Mouse (Mus musculus): ENCODE data around the gene Hist1h2ak. TPM values are rescaled to one million over a fixed set of nuclear protein-coding genes. Genes with fewer than 3 reads are reported as not detected.
"Not testable (repeated sequence)": the region's sequence is repeated elsewhere in the genome, so short reads cannot be mapped to it uniquely, and the experiment has no call there.

Hist1h2ak gene
- total RNA-seq (2021), result 10 to 100 TPM; 13.2 to 18.7 TPM

DNA sequence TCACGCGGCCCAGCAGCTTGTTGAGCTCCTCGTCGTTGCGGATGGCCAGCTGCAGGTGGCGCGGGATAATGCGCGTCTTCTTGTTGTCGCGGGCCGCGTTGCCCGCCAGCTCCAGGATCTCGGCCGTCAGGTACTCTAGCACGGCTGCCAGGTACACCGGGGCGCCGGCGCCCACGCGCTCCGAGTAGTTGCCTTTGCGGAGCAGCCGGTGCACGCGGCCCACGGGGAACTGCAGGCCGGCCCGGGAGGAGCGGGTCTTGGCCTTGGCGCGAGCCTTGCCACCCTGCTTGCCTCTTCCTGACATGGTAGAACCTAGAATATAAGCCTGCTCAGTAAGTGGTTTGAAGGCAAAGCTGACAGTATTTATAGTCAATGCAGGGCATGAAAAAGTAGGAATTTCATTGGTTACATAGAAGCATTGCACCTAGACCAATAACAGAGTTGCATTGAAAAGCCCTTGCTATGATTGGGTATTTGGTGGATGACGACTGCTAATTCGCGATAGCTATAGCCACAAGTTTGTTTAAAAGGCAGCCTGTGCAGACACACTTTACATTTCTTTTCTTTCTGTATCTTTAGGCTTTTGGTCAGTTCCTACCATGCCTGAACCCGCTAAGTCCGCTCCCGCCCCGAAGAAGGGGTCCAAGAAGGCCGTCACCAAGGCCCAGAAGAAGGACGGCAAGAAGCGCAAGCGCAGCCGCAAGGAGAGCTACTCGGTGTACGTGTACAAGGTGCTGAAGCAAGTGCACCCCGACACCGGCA lies at the start of gene Hist1h2ak, which contains the start of gene Hist1h2bn:
TSS of gene Hist1h2ak (minus strand) at position 304 of the 762 bp plus-strand sequence.
TSS of gene Hist1h2bn (plus strand) at position 600 of the 762 bp plus-strand sequence.
- peak; percentile 63 to 67 for DNase-seq

DNA sequence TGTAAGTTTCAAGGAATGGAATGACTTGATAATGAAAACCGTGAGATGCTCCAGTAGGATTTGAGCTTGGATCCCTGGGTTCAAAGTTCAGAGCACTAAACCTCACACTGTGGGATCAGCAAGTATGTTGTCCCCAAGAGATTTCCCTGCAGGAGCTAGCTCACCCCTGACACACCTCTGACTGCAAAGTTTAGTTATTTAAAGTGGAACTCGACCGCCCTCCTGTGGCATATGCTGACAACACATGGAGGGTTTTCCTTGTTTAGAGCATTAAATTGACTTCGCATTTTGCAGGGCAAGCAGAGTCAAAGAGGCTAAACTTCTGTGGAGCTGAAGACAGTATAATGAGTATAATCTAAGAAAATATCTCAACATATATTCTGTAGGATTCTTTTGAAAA lies 49.4 kb upstream of the Hist1h2ak start:
- not testable (repeated sequence) for DNase-seq

DNA sequence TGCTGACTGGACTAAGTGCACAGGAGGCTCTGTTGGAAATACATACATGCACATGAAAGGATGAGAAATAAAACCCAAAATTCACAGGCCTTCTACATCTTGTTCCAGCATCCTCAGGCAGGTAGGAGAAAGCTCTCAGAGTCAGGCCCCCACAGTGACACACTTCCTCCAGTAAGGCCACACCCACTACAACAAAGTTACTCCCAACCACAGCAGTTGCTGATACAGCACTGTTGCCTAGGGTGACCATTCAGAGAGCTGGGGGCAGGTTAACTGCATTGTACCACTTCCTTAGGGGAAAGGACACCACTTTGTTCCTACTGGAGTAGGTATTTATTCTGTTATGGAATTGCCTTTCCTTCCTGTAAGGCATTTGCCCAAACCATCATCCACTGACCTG lies 43.5 kb upstream of the Hist1h2ak start:
- not testable (repeated sequence) for DNase-seq

- DNase-seq, result no peak
Measured at GRCm38 (mm10) chr13:21795584-21795983, 42.0 kb upstream of the Hist1h2ak start.

DNA sequence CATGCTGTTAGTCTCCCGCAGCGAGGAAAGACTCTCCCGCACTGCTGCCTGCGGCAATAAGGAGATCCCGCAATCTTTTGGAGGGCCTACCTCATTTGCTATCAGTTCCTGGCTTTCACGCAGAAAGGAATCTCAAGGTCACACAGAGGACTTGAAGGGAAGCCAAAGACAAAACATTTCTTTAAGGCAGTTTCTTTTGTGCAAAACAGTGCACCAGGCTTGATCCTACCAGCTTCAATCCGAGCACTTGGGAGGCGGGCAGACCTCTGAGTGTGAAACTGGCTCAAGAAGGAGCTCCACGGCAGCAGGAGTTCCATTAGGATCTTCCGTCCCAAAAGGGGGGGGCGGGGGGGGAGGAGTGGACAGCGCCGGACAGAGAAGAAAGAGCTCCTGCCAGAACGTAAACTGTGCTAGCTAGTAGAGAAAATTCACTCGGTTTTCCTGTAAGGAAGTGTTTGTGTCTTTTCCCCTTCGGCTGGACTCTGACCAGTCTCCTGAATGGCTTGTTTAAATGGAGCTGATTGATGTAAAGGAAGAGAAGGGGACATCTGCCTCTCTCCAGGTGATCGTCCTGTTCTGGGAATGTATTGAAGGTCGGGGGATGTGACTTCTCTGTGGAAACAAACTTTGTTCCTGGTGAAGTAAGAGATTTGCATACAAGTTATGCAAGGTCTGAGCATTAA lies 37.1 kb upstream of the Hist1h2ak start:
- DNase-seq, result no peak

- no peak for DNase-seq
Measured at GRCm38 (mm10) chr13:21789925-21790324, 36.3 kb upstream of the Hist1h2ak start.

DNA sequence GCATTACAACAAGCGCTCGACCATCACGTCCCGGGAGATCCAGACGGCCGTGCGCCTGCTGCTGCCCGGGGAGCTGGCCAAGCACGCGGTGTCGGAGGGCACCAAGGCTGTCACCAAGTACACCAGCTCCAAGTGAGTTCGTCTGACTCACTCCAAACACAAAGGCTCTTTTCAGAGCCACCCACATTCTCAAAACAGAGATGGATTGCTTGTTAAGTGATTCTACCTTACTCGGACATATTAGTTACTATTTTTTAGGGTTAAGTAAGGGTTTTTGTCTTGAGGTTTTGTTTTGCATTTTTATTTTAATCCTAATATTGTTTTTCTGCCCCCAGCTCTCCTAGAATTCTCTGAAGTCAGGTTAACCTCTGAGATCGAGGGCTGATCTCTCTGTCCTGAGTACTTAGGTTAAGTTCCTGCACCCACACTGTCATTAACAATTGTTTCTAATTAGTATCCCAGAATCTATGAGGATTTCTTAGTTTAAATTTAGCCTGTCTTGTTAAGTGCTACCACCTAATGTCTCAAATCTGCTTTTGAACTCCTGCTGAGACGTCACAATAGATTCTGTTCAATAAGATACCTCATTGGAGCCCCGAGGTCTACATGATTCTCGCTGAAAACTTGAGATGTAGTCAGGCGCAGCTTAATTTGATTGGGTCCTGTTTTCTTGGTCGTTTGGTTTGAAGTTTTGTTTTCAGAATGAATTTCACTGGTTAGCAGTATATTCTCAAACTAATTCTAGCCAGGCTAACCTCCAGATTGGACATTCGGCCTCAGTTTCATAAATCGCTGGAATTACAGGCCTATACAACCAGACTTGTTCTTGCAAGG lies 34.4 kb upstream of the Hist1h2ak start:
- no peak for DNase-seq

GRCm38 (mm10) chr13:21786899-21787629 lies 33.4 kb upstream of the Hist1h2ak start, which contains the start of the genes Hist1h2an and Hist1h2bp:
Hist1h2an (minus strand) TSS chr13:21787218.
Hist1h2bp (plus strand) TSS chr13:21787461.
- peak; percentile 81 to 87 for DNase-seq

GRCm38 (mm10) chr13:21786189-21786898 lies 32.7 kb upstream of the Hist1h2ak start:
- DNase-seq, result no peak

DNA sequence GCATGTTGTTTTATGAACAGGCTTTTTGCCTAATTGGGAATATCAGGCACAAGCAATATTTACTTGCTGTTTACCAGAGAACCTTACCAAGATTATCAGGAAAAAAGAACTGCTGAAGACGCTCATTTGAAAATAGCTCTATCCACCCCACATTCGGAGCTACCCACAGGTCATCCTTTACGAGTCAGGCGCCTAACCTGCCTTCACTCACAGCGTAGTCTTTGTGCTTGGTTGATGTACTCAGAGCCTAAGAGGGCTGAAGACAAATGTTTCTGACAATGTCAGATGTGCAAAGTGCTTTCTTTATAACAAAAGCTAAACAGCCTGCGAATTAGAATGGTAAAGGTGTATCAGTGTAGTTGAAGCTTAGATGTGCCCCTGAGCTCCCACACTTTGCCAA lies 30.7 kb upstream of the Hist1h2ak start:
- DNase-seq, result no peak

DNA sequence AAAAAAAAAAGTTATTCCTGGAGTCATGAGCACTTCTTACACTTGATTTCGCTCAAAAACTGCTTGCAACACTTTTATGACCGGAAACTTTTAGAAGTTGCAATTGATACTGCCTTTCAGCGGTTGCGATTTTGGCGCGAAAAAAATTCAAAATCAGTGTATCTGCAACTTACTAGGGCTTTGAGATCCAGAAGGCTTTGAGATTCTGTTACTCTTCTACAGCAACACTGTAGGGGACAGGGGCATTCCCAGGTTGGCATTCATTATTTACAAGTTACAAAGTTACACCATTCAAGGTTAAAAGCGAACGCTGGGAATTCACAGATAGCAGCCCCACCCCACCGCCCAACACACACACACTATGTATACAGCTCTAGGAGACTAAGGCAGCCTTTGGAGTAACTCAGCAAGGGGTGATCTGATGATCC lies 30.1 kb upstream of the Hist1h2ak start:
- DNase-seq, result no peak

GRCm38 (mm10) chr13:21783255-21783617 lies 29.6 kb upstream of the Hist1h2ak start, which contains the start of gene Hist1h3i:
Hist1h3i (minus strand) TSS chr13:21783370.
- DNase-seq, result peak in 1 of 2 experiments; percentile 53

DNA sequence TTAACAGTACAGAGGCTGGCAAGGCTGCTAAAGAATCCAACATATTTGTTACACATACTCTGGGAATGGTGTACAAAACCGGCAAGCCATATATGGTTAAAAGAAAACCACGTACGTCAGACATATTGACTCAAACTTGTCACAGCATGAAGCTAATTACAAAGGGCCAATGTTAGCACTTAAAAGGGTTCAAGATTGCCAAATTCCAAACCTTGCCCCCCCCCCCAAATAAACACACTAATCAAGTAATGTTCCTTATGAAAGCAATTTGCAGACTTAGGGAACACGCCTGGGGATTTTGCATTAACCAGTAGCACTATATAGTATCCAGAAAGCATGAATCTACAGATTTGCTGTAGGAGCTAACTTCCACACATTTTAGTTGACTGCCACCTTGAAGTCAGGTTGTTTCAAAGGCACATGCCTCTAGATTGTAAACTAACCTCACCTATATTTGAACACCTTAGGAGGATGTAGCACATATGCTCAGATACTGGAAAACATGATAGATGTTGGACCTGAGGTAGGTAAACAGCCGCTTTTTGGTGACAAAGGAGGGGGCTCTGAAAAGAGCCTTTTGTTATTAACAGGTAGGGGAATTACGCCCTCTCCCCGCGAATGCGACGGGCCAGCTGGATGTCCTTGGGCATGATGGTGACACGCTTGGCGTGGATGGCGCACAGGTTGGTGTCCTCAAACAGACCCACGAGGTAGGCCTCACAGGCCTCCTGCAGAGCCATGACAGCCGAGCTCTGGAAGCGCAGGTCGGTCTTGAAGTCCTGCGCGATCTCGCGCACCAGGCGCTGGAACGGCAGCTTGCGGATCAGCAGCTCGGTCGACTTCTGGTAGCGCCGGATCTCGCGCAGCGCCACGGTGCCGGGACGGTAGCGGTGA lies 29.0 kb upstream of the Hist1h2ak start:
- peak in 1 of 2 experiments; percentile 58 for DNase-seq

- DNase-seq, result no peak
Measured at GRCm38 (mm10) chr13:21781639-21782038, 28.0 kb upstream of the Hist1h2ak start.

DNA sequence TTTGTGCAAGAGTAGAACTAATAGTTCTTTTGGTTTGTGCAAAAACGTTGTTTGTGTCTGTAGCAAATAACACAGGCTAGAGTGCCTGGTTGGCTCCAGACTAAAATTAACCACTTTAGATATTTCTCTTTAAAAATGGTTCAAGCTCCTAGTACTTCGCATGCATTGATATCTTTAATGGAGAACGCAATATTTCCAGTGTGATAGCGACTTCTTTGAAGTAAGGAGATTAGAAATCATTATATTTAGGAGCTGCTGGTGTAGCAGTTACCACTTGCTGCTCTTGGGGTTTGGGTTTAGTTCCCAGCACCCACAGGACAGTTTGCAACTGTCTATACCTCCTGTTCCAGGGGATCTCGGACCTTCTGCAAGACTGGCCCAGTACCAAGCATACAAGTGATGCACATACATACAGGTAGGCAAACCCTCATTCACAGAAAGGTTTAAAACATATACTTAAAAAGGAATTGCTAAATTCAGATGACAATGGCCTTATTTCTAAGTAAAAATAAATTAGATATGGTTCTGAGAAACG lies 27.5 kb upstream of the Hist1h2ak start:
- no peak for DNase-seq

- DNase-seq, result peak; percentile 32 to 34
Measured at GRCm38 (mm10) chr13:21779767-21780731, 26.4 kb upstream of the Hist1h2ak start, which contains the start of gene Hist1h1b. Hist1h1b (minus strand) TSS chr13:21780625.

GRCm38 (mm10) chr13:21778814-21779766 lies 25.5 kb upstream of the Hist1h2ak start:
- peak; percentile 43 to 48 for DNase-seq
